Mouse (Mus musculus) myocyte (in vitro differentiated cells): Measurements from ENCODE around the gene Zfp652. TPM values are rescaled to one million over a fixed set of nuclear protein-coding genes. Genes with fewer than 3 reads are reported as not detected.

Source experiments
- H3K27me3 ChIP-seq: one replicate; pipeline ENCODE4 v1.6.1; 2011; ENCODE audit not compliant: control insufficient read depth, insufficient read depth, insufficient read length
- H3K36me3 ChIP-seq: one replicate; pipeline ENCODE4 v1.6.1; 2011; ENCODE audit not compliant: control insufficient read depth, insufficient read depth
- H3K4me2 ChIP-seq: one replicate; pipeline ENCODE4 v1.6.1; 2011; ENCODE audit warnings: low read depth, control low read depth
- H3K4me3 ChIP-seq: one replicate; pipeline ENCODE4 v1.5.1; 2011; ENCODE audit warnings: mild to moderate bottlenecking, control low read depth, moderate library complexity
- H3K79me2 ChIP-seq: one replicate; pipeline ENCODE4 v1.6.1; 2011; ENCODE audit not compliant: control insufficient read depth, insufficient read depth
- H3ac ChIP-seq: one replicate; pipeline ENCODE4 v1.6.1; 2011; ENCODE audit not compliant: control insufficient read depth, insufficient read length
- CEBPB ChIP-seq: IDR thresholded peaks from 2 replicates; pipeline ENCODE4 v1.6.1; 2011; ENCODE audit warnings: mild to moderate bottlenecking, moderate library complexity; ENCODE audit not compliant: poor library complexity, insufficient read depth, severe bottlenecking
- E2F4 ChIP-seq: IDR thresholded peaks from one replicate; pipeline ENCODE4 v1.6.1; 2011; ENCODE audit warnings: mild to moderate bottlenecking, control low read depth, moderate library complexity; ENCODE audit not compliant: insufficient read depth
- MAX ChIP-seq: IDR thresholded peaks from one replicate; pipeline ENCODE4 v1.6.1; 2011; ENCODE audit warnings: low read depth, mild to moderate bottlenecking, control low read depth
- MYOD1 ChIP-seq, 3 experiments: IDR thresholded peaks; one replicate each; pipeline ENCODE4 v1.6.1; 2011; ENCODE audit warnings: control low read depth in 2 of 3, low read depth in 2 of 3, mild to moderate bottlenecking in 2 of 3, moderate library complexity in 1 of 3; ENCODE audit not compliant: insufficient read length in 2 of 3, control insufficient read depth in 1 of 3
- MYOG ChIP-seq, 3 experiments: IDR thresholded peaks; one replicate each; pipeline ENCODE4 v1.6.1; 2011; ENCODE audit warnings: control low read depth in 2 of 3, low read depth in 2 of 3, mild to moderate bottlenecking in 2 of 3; ENCODE audit not compliant: insufficient read length in 2 of 3, control insufficient read depth in 1 of 3, insufficient read depth in 1 of 3
- POLR2A ChIP-seq: IDR thresholded peaks from one replicate; pipeline ENCODE4 v1.6.1; 2011; ENCODE audit warnings: low read depth, mild to moderate bottlenecking, control low read depth, moderate library complexity; ENCODE audit not compliant: insufficient read length
- POLR2AphosphoS2 ChIP-seq: IDR thresholded peaks from one replicate; pipeline ENCODE4 v1.6.1; 2011; ENCODE audit warnings: low read depth, control low read depth; ENCODE audit not compliant: insufficient read length
- REST ChIP-seq: IDR thresholded peaks from one replicate; pipeline ENCODE4 v1.6.1; 2011; ENCODE audit warnings: mild to moderate bottlenecking, control low read depth, moderate library complexity; ENCODE audit not compliant: insufficient read depth, insufficient read length
- SRF ChIP-seq: IDR thresholded peaks from one replicate; pipeline ENCODE4 v1.6.1; 2011; ENCODE audit warnings: low read depth; ENCODE audit not compliant: control insufficient read depth, insufficient read length
- TCF12 ChIP-seq: IDR thresholded peaks from one replicate; pipeline ENCODE4 v1.6.1; 2011; ENCODE audit warnings: mild to moderate bottlenecking, control low read depth; ENCODE audit not compliant: poor library complexity, insufficient read depth, severe bottlenecking
- TCF3 ChIP-seq: IDR thresholded peaks from one replicate; pipeline ENCODE4 v1.6.1; 2011; ENCODE audit warnings: low read depth, control low read depth; ENCODE audit not compliant: insufficient read length
- USF1 ChIP-seq: IDR thresholded peaks from one replicate; pipeline ENCODE4 v1.6.1; 2011; ENCODE audit warnings: low read depth, mild to moderate bottlenecking, control low read depth, moderate library complexity
- polyA plus RNA-seq: library from polyadenylated mRNA; unstranded; fragments of >200 nt; fragmentation: generic; extraction: Trizol; gene quantifications from one replicate; pipeline ENCODE4 v1.2.1, GENCODE M21; 2012; ENCODE audit warnings: missing spikeins

Gene Zfp652
- polyA plus RNA-seq, 1 experiment: 6.4 TPM

- H3ac ChIP-seq: no peak overlapping the region
- no peaks in the 10 kb centered on the region for H3K36me3 ChIP-seq
- no peak overlapping the region for H3K4me3 ChIP-seq
- TF ChIP-seq CEBPB (peak; percentile 82), POLR2AphosphoS2 (no peak)
- peak overlapping the region; percentile 72 for H3K4me2 ChIP-seq
- no peaks in the 10 kb centered on the region for H3K27me3 ChIP-seq
- H3K79me2 ChIP-seq: no peaks in the 10 kb centered on the region
These were observed 66.4 kb downstream of the Zfp652 start for GRCm38 (mm10) chr11:95778831-95779251.

- H3K36me3 ChIP-seq: no peaks in the 10 kb centered on the region
- no peak overlapping the region for H3ac ChIP-seq
- H3K27me3 ChIP-seq: no peaks in the 10 kb centered on the region
- peak overlapping the region; percentile 72 for H3K4me2 ChIP-seq
- H3K79me2 ChIP-seq: no peaks in the 10 kb centered on the region
- TF ChIP-seq MYOD1 (IDR thresholded peaks at IDR 0.05; ENCODE audit: control insufficient read depth in 1 of 3, insufficient read length in 2 of 3, low read depth in 2 of 3) (peak in 2 of 3 experiments; percentile 19 to 33), TCF3 (no peak), POLR2AphosphoS2 (no peak), MYOG (IDR thresholded peaks at IDR 0.05; ENCODE audit: control insufficient read depth in 1 of 3, insufficient read depth in 1 of 3, insufficient read length in 2 of 3, low read depth in 2 of 3) (no peak), TCF12 (no peak), USF1 (no peak), REST (no peak), MAX (no peak), CEBPB (peak; percentile 56), E2F4 (no peak)
- no peak overlapping the region for H3K4me3 ChIP-seq
These were observed 66.9 kb downstream of the Zfp652 start for GRCm38 (mm10) chr11:95779366-95779765.

DNA sequence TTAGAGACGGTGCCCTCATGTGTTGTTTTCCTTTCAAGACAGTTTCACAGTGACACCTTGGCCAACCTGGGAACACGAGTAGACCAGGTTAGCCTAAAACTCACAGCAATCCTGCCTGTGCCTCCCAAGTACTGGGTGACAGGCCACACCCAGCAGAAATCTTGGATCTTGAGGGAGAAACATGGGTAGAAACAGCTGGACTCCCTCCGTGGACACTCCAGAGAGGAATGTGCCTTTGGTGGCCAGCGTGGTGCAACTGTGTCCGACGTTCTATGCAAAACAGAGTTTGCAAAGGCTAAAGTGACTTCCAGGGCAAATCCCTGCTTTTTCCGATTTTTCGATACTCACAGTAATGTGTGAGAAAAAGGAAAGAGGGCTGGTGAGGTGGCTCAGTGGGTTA is 68.0 kb downstream of the Zfp652 start:
- TF ChIP-seq E2F4: no peak
- no peak for TF ChIP-seq TCF12
- TF ChIP-seq MAX: no peak
- no peak for TF ChIP-seq POLR2AphosphoS2
- TF ChIP-seq MYOG (IDR thresholded peaks at IDR 0.05; ENCODE audit: control insufficient read depth in 1 of 3, insufficient read depth in 1 of 3, insufficient read length in 2 of 3, low read depth in 2 of 3): no peak
- no peak for TF ChIP-seq POLR2A
- TF ChIP-seq CEBPB: no peak
- TF ChIP-seq MYOD1 (IDR thresholded peaks at IDR 0.05; ENCODE audit: control insufficient read depth in 1 of 3, insufficient read length in 2 of 3, low read depth in 2 of 3): no peak
- no peak for TF ChIP-seq USF1
- H3K27me3 ChIP-seq: no peaks in the 10 kb centered on the region
- H3ac ChIP-seq: no peak overlapping the region
- no peak overlapping the region for H3K4me3 ChIP-seq
- H3K79me2 ChIP-seq: no peaks in the 10 kb centered on the region
- no peaks in the 10 kb centered on the region for H3K36me3 ChIP-seq
- H3K4me2 ChIP-seq: no peak overlapping the region

- Histone ChIP-seq H3ac (no peak overlapping the region), H3K4me3 (no peak overlapping the region), H3K4me2 (no peak overlapping the region), H3K79me2 (no peaks in the 10 kb centered on the region), H3K36me3 (no peaks in the 10 kb centered on the region), H3K27me3 (no peaks in the 10 kb centered on the region)
- TF ChIP-seq USF1 (no peak), CEBPB (no peak), TCF3 (no peak), E2F4 (no peak), MYOD1 (IDR thresholded peaks at IDR 0.05; ENCODE audit: control insufficient read depth in 1 of 3, insufficient read length in 2 of 3, low read depth in 2 of 3) (no peak), REST (no peak), TCF12 (no peak), MYOG (IDR thresholded peaks at IDR 0.05; ENCODE audit: control insufficient read depth in 1 of 3, insufficient read depth in 1 of 3, insufficient read length in 2 of 3, low read depth in 2 of 3) (no peak), SRF (no peak), MAX (no peak), POLR2A (no peak), POLR2AphosphoS2 (no peak)
These were observed 69.1 kb downstream of the Zfp652 start for GRCm38 (mm10) chr11:95781557-95781956.

- Histone ChIP-seq H3K27me3 (no peaks in the 10 kb centered on the region), H3K4me2 (peak overlapping the region; percentile 13), H3K79me2 (no peaks in the 10 kb centered on the region), H3K4me3 (no peak overlapping the region), H3K36me3 (no peaks in the 10 kb centered on the region), H3ac (no peak overlapping the region)
- TF ChIP-seq TCF3 (no peak), POLR2AphosphoS2 (no peak), MYOD1 (IDR thresholded peaks at IDR 0.05; ENCODE audit: control insufficient read depth in 1 of 3, insufficient read length in 2 of 3, low read depth in 2 of 3) (peak in 1 of 3 experiments; percentile 51)
These were observed 71.0 kb downstream of the Zfp652 start for GRCm38 (mm10) chr11:95783457-95783856.
